Mouse (Mus musculus): ENCODE measurements around the gene 1110051M20Rik.

Gene 1110051M20Rik

DNA sequence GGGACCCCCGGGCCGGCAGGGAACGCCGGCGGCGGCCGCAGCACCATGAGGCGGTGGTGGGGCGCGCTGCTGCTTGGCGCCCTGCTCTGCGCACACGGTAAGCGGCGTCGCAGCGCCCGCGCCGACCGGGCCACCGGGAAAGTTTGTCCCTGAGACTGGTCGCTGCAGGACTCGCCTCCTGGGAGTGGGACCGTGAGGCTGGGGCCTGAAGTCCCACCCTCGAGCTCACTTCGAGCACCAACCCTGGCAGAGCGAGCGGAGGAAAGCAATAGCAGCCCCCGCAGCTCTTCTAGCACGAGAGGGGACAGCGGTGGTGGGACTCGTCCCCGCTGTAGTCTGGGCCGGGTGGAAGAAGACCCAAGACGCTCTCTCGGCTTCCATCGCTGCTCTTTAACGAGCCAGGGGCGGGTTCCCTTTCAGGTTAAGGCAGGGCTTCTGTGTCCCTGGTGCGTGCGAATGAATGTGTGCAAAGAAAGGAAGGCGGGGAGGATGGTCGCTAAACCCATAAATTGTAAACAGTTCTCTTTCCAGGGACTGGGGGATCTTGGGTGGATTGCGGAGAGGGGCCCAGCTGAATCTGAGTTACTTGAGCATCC, 13.2 kb upstream of the 1110051M20Rik start:
- DNase-seq (ENCODE audit: low read depth, low spot score): no peak

DNA sequence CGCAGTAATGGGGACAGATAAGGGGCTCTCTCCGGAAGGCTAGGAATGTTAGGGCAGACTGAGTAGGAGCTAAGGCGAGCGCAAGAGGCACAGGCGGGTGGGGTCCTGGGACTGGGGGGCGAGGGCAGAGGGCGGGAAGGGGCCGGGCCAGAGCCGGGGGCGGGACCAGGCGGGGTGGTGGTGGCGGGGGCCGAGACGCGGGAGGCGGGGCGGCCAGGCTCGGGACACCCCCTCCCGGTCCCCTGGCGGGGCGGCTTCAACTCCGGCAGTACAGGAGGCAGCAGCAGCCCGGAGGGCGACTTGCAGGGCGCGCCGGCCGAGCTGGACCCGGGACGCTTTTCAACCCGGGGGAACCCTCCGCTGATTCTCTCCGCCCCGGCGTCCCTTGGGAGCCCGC, 12.8 kb upstream of the 1110051M20Rik start, which contains the start of gene Lrp4:
TSS of gene Lrp4 (plus strand) at position 253 of the 397 bp plus-strand sequence.
- no peak for DNase-seq (ENCODE audit: low read depth, low spot score)

- no peak for DNase-seq (ENCODE audit: low read depth, low spot score)
Measured at GRCm38 (mm10) chr2:91456491-91457100, 12.1 kb upstream of the 1110051M20Rik start.

DNA sequence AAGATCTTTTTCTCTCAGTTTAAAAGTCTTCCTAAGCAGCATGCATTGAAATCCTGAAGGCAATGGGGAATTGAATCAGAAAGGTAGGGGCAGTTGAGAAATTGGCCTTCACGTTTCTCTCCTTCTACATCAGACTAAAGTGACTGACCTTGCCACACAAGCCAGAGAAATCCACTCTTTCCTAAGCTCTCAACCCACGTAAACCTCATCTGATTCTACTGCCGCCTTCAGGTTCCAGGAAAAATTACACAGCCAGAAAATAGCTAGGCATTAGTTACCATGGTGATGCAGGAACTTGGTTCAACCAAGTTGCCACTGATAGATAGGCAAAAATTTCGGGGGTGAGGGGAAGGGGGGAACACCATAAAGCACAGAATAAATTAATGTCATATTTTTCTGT, 11.3 kb upstream of the 1110051M20Rik start:
- no peak for DNase-seq (ENCODE audit: low read depth, low spot score)

- DNase-seq (ENCODE audit: low read depth, low spot score): no peak
Measured at GRCm38 (mm10) chr2:91454434-91454833, 9.9 kb upstream of the 1110051M20Rik start.

GRCm38 (mm10) chr2:91453231-91454075, 8.9 kb upstream of the 1110051M20Rik start:
- DNase-seq (ENCODE audit: low read depth, low spot score): no peak

- no peak for DNase-seq (ENCODE audit: low read depth, low spot score)
Measured at GRCm38 (mm10) chr2:91452658-91453057, 8.2 kb upstream of the 1110051M20Rik start.

- DNase-seq (ENCODE audit: low read depth, low spot score): no peak
Measured at GRCm38 (mm10) chr2:91450316-91450715, 5.8 kb upstream of the 1110051M20Rik start.

DNA sequence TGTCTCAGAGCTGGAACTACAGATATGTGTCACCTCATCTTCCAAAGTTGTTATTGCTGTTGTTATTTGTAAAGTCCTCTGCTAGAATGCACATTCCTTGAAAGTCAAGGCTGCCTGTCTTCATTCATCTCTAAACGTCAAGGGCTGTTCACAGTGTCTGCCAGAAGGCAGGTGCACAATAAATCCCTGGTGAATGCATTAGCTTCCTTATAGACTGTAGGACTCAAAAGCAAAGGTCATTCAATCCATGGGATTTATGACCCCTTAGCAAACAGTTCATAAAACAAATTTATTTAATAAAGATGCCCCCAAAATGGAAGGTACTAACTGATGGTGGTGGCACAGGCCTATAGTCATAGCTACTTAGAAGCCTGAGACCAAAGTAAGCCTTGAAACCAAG, 5.2 kb upstream of the 1110051M20Rik start:
- no peak for DNase-seq (ENCODE audit: low read depth, low spot score)

DNA sequence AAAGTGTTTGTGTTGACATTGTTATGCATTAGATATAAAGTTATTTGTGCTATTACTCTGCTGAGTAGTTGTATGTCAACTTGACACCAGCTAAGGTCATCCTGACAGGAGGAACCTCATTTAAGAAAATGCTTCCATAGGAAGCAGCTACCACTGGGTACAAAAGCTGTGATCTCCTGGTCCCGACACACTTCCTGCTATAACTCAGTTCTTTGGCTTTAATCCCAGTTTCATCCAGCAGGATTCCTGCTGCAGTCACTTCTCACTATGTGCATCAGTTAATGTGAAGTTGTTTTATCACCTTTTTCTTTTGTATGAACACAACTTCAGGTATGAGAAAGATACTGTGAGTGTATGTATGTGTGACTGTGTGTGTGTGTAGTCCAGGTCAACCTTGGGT, 2.3 kb downstream of the 1110051M20Rik start:
- no peak for DNase-seq (ENCODE audit: low read depth, low spot score)

DNA sequence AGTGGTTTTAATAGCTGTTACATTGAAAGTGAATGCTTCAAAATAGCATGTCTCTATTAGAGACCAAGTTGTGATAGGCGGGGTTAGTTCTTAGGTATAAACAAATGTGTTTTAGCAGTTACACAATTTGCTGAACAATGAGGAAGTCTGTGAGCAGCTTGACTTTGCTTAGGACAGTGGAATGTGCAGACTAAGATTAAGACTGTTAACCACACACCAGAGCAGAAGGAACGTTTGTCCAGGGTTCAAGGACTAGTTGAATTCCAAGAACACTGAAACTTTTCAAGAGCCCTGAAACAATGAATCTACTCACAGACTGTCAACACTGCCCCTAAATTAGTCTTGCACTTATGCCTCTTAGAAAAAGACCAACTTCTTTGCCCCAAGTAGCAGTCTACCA, 2.8 kb downstream of the 1110051M20Rik start:
- no peak for DNase-seq (ENCODE audit: low read depth, low spot score)

GRCm38 (mm10) chr2:91440686-91441085, 3.8 kb downstream of the 1110051M20Rik start:
- no peak for DNase-seq (ENCODE audit: low read depth, low spot score)

- no peak for DNase-seq (ENCODE audit: low read depth, low spot score)
Measured at GRCm38 (mm10) chr2:91439876-91440275, 4.6 kb downstream of the 1110051M20Rik start.

DNA sequence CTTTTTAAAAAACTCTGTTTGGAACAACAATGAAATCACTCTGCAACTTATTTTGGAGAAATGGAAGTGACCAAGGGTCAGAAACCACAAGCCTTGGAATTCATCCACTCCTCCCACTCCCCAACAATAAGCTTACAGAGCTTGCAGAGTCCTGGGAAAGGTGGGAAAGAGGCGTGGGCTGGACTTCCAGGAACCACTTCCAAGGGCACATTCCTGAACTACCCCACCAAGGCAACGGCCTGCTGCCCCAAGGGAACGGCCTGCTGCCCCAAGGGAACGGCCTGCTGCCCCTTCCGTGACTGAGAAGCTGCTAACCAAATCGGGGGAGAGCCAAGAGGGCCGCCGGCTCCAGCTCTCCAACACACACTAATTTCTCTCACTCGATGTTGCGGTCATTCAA, 5.2 kb downstream of the 1110051M20Rik start:
- no peak for DNase-seq (ENCODE audit: low read depth, low spot score)

DNA sequence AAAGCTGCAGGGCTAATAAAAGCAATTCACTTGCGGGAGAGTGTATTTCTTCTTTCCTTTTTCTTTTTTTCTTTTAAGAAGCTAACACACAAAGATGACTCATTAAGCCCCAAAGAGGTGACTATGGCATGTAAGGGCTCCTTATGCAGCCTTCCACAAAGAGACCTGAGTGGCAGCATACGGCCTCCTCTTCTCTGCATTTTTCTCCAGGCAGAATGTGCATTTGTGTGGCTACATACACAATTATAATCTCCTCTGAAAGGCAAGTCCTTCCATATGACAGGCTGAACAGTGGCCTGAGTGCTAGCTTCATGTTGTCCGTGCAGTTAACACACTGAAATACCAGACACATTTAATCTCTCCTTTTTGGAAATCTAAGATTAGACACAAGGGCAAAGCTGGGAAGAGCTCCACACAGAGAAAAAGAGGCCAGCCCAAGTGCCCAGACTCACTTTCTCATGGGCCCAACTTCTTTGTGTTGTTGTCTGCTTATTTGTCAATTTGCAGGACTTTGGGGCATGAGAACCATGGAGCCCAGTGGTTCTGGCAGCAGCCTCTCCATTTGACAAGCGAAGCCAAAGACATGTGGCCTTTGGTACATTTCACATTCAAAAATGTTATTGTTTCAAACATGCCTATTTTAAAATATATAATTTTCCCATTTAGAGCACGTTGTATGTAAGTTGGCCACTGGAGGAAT, 7.2 kb downstream of the 1110051M20Rik start:
- DNase-seq (ENCODE audit: low read depth, low spot score): no peak

DNA sequence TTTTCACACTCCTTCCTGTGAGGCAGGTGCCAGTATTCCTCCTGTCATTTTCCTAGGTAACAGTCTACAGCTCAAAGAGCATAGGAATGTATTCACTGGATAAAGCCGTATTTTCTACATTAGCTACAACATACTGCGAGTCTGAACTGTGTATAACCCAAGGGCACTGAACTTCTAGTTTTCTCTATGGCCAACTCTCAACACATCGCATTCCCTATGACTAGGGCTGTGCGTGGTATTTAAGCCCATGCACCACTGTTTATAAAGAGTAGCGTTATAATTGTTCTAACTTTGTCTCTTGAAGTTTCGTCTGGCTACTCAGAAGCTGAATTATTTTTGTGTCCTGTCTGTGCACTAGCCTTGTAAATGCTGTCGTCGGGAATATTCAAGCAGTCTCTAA, 7.8 kb downstream of the 1110051M20Rik start:
- DNase-seq (ENCODE audit: low read depth, low spot score): no peak

DNA sequence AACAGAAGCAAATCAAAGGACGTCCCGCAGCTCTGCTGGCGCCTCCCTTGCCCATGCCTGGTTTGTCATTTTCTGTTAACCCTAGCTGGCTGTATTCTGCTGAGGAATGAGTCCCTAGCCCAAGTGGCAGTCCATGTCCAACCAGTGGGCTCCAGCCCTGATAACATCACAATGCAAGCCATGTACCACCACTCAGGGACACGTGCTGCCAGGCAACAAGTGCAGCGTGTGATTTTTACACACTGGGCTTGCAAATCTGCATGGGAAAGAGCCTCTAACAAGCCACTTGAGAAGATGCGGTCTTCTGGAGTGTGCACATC, 13.9 kb downstream of the 1110051M20Rik start:
- DNase-seq (ENCODE audit: low read depth, low spot score): no peak

GRCm38 (mm10) chr2:91429915-91430599, 14.4 kb downstream of the 1110051M20Rik start:
- no peak for DNase-seq (ENCODE audit: low read depth, low spot score)

GRCm38 (mm10) chr2:91429146-91429545, 15.4 kb downstream of the 1110051M20Rik start:
- no peak for DNase-seq (ENCODE audit: low read depth, low spot score)

DNA sequence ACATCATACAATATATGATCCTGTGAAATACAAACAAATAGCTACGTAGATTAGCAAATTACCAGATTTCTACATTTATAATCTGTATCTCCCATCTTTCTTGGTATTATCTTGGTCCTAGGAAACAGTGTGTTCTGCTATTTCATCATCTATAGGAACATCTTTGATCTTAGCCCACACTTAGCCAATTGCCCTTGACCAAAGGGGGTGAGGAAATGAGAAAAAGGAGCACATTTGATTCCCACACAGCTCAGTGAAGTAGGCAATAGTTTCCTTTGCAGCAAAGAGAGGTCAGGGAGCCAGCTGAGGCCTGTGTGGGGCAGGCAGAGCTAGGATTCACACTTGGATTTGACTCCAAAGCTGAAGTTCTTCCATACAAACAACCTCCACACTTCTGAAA, 18.2 kb downstream of the 1110051M20Rik start:
- DNase-seq (ENCODE audit: low read depth, low spot score): no peak

DNA sequence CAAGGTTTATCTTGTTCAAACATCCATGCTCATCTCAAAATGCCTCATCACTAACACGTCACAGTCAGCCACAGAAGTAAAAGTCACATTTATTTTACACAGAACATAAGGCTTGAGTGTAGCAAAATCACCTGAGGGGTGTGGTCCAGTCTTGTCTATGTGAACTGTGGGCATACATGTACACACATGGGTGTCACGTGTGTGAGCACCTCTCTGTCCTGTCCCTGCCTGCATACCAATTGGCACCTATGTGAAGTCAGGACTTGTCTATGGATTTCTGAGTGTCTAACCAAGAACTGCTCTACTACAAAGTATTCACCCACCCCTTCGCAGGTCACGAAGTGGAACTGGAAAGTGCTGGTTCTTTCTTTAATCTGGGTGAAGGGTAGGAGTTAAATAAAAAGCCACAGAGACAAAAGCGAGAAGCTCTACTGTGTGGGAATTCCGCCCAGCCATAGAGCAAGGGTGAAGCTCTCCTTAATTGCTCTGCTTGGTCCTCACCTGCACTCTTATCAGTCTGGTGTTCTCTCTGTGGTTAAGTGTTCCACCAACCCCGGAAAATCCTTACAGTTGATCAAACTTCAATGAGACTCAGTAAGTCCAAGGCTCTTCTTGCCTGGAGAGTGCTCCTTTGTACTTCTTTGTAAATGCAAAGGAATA, 20.3 kb downstream of the 1110051M20Rik start:
- DNase-seq (ENCODE audit: low read depth, low spot score): no peak
